Mouse (Mus musculus) R1 (cell line): ENCODE measurements around the gene Ssbp3.
A peak's percentile ranks its signal among the peaks of the same experiment; 100 is the strongest.

Experiments used
- DNase-seq: peaks from one replicate; pipeline ENCODE4 v3.0.0-alpha.2; 2018; ENCODE audit warnings: low read depth, low spot score

The Ssbp3 gene

DNA sequence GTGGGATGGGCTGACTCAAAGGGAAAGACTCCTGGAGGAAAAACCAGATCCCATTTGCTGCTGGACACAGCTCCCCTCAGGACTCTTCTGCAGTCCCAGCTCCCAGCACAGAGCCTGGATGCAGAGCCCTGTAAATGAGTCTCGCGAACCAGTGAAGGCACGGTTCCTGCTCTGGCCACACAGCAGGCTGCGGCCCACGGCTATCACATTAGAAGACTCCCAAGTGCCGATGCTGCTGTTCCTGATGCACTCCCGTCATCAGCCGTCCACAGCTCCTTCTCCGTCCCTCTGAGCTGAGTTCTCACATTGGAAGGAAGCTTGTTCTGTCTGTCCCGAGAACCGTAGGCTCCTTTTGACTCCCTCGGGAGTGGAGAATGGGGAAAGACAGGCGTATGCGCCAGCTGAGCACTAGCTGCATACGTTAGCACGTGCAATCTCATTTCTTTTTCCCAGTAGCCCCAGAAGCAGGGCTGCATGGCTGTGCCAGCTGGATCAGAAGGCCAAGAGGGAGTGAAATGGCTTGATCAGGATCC is 186.4 kb downstream of the Ssbp3 start, which contains the start of gene Cdcp2:
TSS of gene Cdcp2 (plus strand) at position 51 of the 533 bp plus-strand sequence.
- no peak for DNase-seq

- DNase-seq: peak; percentile 32
Observed at GRCm38 (mm10) chr4:107097871-107098270, 187.4 kb downstream of the Ssbp3 start.

DNA sequence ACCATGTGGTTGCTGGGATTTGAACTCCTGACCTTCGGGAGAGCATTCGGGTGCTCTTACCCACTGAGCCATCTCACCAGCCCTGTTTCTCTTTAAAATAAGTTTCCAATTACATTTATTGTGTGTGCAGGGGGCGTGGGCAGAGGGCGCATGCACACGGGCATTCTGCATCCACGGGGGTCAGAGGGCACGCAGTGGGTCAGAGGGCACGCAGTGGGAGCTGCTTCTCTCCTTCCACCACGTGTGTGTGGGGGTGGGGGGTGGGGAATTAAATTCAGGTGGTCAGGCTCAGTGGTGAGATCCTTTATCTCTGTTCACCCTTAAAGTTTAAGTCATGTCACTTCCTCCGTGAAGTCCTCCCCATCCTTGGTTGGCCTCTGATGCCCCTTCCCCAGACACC is 187.9 kb downstream of the Ssbp3 start:
- no peak for DNase-seq

- peak; percentile 62 for DNase-seq
Observed at GRCm38 (mm10) chr4:107098791-107099525, 188.5 kb downstream of the Ssbp3 start.
